Mouse (Mus musculus) intestine, embryonic 15.5 days (tissue): Measurements from ENCODE around the gene 2210407C18Rik. TPM values are rescaled to one million over a fixed set of nuclear protein-coding genes. Genes with fewer than 3 reads are reported as not detected.

Source experiments
- ATAC-seq: fragments of 200-750 bp; cut with Nextera tagmentation; 2 replicates; pipeline ENCODE4 v1.8.0; 2017; ENCODE audit warnings: moderate TSS enrichment, moderate library complexity
- H3K27ac ChIP-seq: fragments of 300-500 bp; sonication (generic); 2 replicates; pipeline ENCODE4 v1.5.1; 2015; ENCODE audit warnings: mild to moderate bottlenecking, inconsistent platforms
- H3K27me3 ChIP-seq: fragments of 300-500 bp; sonication (generic); replicated peaks from 2 replicates; pipeline ENCODE4 v1.6.1; 2015; ENCODE audit warnings: inconsistent platforms
- H3K36me3 ChIP-seq: fragments of 300-500 bp; sonication (generic); 2 replicates; pipeline ENCODE4 v1.6.1; 2015; ENCODE audit warnings: inconsistent platforms
- H3K4me1 ChIP-seq: fragments of 300-500 bp; sonication (generic); replicated peaks from 2 replicates; pipeline ENCODE4 v1.6.1; 2015; ENCODE audit warnings: inconsistent platforms
- H3K4me2 ChIP-seq: fragments of 300-500 bp; sonication (generic); replicated peaks from 2 replicates; pipeline ENCODE4 v1.6.1; 2015; ENCODE audit warnings: mild to moderate bottlenecking, inconsistent platforms
- H3K4me3 ChIP-seq: fragments of 300-500 bp; sonication (generic); replicated peaks from 2 replicates; pipeline ENCODE4 v1.5.1; 2015; ENCODE audit warnings: inconsistent platforms
- H3K9ac ChIP-seq: fragments of 300-500 bp; sonication (generic); 2 replicates; pipeline ENCODE4 v1.6.1; 2015; ENCODE audit warnings: inconsistent platforms
- H3K9me3 ChIP-seq: fragments of 300-500 bp; sonication (generic); 2 replicates; pipeline ENCODE4 v1.6.1; 2016; ENCODE audit warnings: inconsistent platforms
- WGBS: fragments of 180-500 bp; shearing (Covaris S2); methylation state at CpG from one replicate; pipeline ENCODE4 v1.1.7; 2015; 5-methylcytosine and 5-hydroxymethylcytosine counted together
- polyA plus RNA-seq: library from polyadenylated mRNA; unstranded; fragments of >200 nt; fragmentation: Nextera tagmentation; extraction: Ambion mirVana; gene quantifications from 2 replicates; pipeline ENCODE4 v1.2.1, GENCODE M21; 2015

The 2210407C18Rik gene
- polyA plus RNA-seq, 1 experiment from 2014 or later, result not detected

- H3K4me1 ChIP-seq, result peaks cover 7% of the 10 kb centered on the region; the same call in 1 of the 2 replicates
- ATAC-seq, result peak; percentile 57
- WGBS, result 71% methylated on average over 6 of the region's 6 CpGs
- H3K4me2 ChIP-seq, result 0 out of 2 replicates have a peak overlapping the region, but pooled peaks have one; percentile 9
- no peak overlapping the region for H3K4me3 ChIP-seq
- H3K27ac ChIP-seq, result no peak overlapping the region
- H3K27me3 ChIP-seq, result no peaks in the 10 kb centered on the region; the same call in 1 of the 2 replicates
- H3K9me3 ChIP-seq, result no peaks in the 10 kb centered on the region
- H3K9ac ChIP-seq, result no peak overlapping the region
- H3K36me3 ChIP-seq, result no peaks in the 10 kb centered on the region
Observed at GRCm38 (mm10) chr11:58618793-58619192, 2.9 kb upstream of the 2210407C18Rik start.

DNA sequence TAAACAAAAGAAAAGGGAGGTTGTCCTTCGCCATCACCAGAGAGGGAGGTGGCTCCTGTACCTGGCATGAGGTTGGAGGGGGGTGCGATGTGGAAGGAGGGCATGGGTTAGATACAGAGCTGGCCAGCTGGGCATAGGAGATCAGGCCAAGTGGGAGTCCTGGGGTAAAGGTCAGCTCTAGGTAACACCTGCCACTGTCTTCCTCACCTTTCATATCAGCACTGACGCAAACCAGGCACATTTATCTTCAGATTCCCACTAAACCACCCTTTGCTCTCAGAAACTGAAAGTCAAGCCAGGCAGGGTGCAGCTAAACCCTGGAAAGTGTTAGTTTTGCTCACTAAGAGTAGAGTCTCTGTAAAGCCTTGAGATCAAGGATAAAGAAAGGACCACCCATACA, 2.5 kb upstream of the 2210407C18Rik start:
- Histone ChIP-seq H3K4me1 (peaks cover 7% of the 10 kb centered on the region; the same call in 1 of the 2 replicates), H3K27me3 (no peaks in the 10 kb centered on the region; the same call in 1 of the 2 replicates), H3K27ac (no peak overlapping the region), H3K36me3 (no peaks in the 10 kb centered on the region), H3K4me3 (no peak overlapping the region), H3K9ac (no peak overlapping the region), H3K4me2 (peak overlapping the region; percentile 9; the same call in 1 of the 2 replicates), H3K9me3 (no peaks in the 10 kb centered on the region)
- peak; percentile 68 for ATAC-seq
- WGBS, result 43% methylated on average over 3 of the region's 3 CpGs

DNA sequence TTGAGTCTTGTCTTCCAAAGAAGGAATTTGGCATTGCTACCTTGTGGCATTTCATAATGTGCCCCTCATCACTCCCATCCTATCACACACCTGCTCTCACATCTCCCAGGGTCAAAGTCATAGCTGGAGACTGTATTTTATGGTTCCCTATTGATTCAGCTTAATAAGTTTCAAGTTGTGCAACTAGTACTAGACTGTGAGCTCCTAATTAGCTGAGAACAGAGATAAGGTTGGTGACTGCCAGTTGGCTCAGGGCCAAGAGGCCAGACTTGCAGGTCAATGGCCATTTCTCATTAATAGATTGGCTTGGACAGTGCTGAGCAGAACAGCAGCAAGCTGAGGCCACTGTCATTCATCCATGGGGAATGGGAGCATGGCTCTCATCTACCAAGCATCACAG, 1.3 kb downstream of the 2210407C18Rik start:
- H3K4me3 ChIP-seq, result no peak overlapping the region
- no peaks in the 10 kb centered on the region for H3K9me3 ChIP-seq
- H3K4me1 ChIP-seq, result peaks cover 7% of the 10 kb centered on the region; the same call in 1 of the 2 replicates
- H3K27me3 ChIP-seq, result peaks cover 3% of the 10 kb centered on the region; the same call in 1 of the 2 replicates
- H3K36me3 ChIP-seq, result no peaks in the 10 kb centered on the region
- H3K4me2 ChIP-seq, result no peak overlapping the region
- ATAC-seq, result peak; percentile 86
- no peak overlapping the region for H3K9ac ChIP-seq
- no peak overlapping the region for H3K27ac ChIP-seq

DNA sequence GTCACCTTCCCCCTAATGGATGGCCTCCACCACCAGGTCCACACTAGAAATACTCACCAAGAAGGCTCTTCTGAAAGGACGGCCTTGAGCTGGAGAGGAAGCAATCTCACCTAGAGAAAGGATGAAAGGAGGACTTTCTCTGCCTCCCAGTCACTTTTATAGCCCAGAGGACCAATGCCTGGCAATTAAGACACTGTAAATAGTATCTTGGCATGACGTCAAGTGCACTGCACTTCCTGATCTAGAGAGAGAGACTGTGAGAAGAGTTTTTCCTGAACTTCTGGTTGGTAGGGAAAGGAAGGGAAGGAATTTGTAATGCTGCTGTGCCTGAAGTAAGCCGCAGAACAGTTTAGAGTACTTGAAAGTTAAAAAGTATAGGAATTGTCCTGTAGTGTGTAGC, 2.5 kb downstream of the 2210407C18Rik start:
- peaks cover 3% of the 10 kb centered on the region; the same call in 1 of the 2 replicates for H3K27me3 ChIP-seq
- 48% methylated on average over 3 of the region's 3 CpGs for WGBS
- no peak overlapping the region for H3K27ac ChIP-seq
- H3K4me2 ChIP-seq, result no peak overlapping the region
- 0 out of 2 replicates have a peak, but pooled peaks have one; percentile 62 for ATAC-seq
- H3K9ac ChIP-seq, result no peak overlapping the region
- no peak overlapping the region for H3K4me3 ChIP-seq
- peaks cover 6% of the 10 kb centered on the region; the same call in 1 of the 2 replicates for H3K4me1 ChIP-seq
- H3K36me3 ChIP-seq, result no peaks in the 10 kb centered on the region
- no peaks in the 10 kb centered on the region for H3K9me3 ChIP-seq

DNA sequence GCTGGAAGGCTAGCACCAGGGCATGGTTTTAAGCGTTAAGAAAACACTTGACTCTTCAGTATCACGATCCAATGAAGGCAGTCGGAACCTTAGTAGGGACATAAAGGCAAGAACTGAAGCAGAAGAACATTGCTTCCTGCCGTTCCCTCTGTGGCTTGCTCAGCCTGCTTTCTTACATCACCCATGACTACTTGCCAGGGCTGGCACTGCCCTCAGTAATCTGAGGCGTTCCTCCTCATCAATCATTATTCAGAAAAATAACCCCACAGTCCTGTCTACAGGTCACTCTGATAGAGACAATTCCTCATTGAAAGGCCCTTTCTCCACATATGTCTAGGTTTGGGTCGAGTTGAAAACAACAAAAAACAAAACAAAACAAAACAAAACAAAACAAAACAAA, 8.8 kb downstream of the 2210407C18Rik start:
- no peak overlapping the region for H3K27ac ChIP-seq
- no peak overlapping the region for H3K9ac ChIP-seq
- peaks cover 3% of the 10 kb centered on the region; the same call in 1 of the 2 replicates for H3K27me3 ChIP-seq
- H3K4me2 ChIP-seq, result no peak overlapping the region
- ATAC-seq, result no peak
- H3K36me3 ChIP-seq, result no peaks in the 10 kb centered on the region
- 80% methylated on average over 6 of the region's 6 CpGs for WGBS
- H3K9me3 ChIP-seq, result no peaks in the 10 kb centered on the region
- no peak overlapping the region for H3K4me3 ChIP-seq
- no peaks in the 10 kb centered on the region for H3K4me1 ChIP-seq

DNA sequence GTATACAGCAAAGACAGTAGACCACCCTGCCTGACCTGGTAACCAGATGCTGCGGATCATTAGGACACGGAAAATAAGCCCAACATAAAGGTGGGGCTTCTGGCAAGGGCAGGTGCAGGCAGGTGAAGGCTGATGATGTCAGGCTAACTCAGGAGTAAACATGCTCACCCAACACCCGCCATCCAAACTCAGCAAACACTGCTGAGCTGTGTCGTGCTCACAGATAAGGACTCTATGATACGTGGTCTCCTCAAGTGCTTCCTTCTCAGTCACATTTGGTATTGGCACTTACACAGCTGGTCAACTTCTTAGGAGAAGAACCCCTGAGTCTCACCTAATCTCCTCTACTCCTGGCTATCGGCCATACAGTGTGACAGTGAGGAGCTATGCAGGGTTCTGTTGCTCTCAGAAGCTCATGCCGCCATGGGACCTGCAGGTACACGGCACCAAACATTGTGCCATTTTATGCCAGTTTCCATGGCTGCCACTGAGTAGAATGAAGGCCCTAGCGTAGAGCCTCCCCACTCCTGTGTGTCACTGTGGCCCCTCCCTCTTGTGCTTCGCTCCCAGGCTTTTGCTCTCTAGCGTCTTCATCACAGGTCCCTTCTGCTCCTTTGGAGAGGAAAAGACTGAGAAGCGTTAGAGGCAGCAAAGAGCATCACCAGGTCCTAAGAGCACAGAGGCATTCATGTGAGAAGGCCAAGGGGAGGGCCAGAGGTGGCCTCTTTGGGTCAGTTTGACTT, 9.5 kb downstream of the 2210407C18Rik start:
- H3K4me2 ChIP-seq, result no peak overlapping the region
- H3K36me3 ChIP-seq, result no peaks in the 10 kb centered on the region
- WGBS, result 79% methylated on average over 12 of the region's 12 CpGs
- H3K9ac ChIP-seq, result no peak overlapping the region
- no peak overlapping the region for H3K4me3 ChIP-seq
- H3K4me1 ChIP-seq, result no peaks in the 10 kb centered on the region
- H3K27me3 ChIP-seq, result no peaks in the 10 kb centered on the region
- no peak for ATAC-seq
- H3K27ac ChIP-seq, result no peak overlapping the region
- no peaks in the 10 kb centered on the region for H3K9me3 ChIP-seq

- no peak overlapping the region for H3K27ac ChIP-seq
- H3K36me3 ChIP-seq, result no peaks in the 10 kb centered on the region
- H3K4me1 ChIP-seq, result no peaks in the 10 kb centered on the region
- ATAC-seq, result peak; percentile 59
- no peak overlapping the region for H3K4me3 ChIP-seq
- no peak overlapping the region for H3K4me2 ChIP-seq
- no peak overlapping the region for H3K9ac ChIP-seq
- no peaks in the 10 kb centered on the region for H3K9me3 ChIP-seq
- H3K27me3 ChIP-seq, result no peaks in the 10 kb centered on the region
- 61% methylated on average over 3 of the region's 3 CpGs for WGBS
Observed at GRCm38 (mm10) chr11:58605228-58605627, 10.6 kb downstream of the 2210407C18Rik start.

GRCm38 (mm10) chr11:58604688-58605087, 11.2 kb downstream of the 2210407C18Rik start:
- no peaks in the 10 kb centered on the region for H3K9me3 ChIP-seq
- H3K27me3 ChIP-seq, result no peaks in the 10 kb centered on the region
- H3K36me3 ChIP-seq, result no peaks in the 10 kb centered on the region
- no peaks in the 10 kb centered on the region for H3K4me1 ChIP-seq
- H3K4me2 ChIP-seq, result no peak overlapping the region
- no peak overlapping the region for H3K27ac ChIP-seq
- 69% methylated on average over 2 of the region's 2 CpGs for WGBS
- ATAC-seq, result no peak
- no peak overlapping the region for H3K4me3 ChIP-seq
- H3K9ac ChIP-seq, result no peak overlapping the region

DNA sequence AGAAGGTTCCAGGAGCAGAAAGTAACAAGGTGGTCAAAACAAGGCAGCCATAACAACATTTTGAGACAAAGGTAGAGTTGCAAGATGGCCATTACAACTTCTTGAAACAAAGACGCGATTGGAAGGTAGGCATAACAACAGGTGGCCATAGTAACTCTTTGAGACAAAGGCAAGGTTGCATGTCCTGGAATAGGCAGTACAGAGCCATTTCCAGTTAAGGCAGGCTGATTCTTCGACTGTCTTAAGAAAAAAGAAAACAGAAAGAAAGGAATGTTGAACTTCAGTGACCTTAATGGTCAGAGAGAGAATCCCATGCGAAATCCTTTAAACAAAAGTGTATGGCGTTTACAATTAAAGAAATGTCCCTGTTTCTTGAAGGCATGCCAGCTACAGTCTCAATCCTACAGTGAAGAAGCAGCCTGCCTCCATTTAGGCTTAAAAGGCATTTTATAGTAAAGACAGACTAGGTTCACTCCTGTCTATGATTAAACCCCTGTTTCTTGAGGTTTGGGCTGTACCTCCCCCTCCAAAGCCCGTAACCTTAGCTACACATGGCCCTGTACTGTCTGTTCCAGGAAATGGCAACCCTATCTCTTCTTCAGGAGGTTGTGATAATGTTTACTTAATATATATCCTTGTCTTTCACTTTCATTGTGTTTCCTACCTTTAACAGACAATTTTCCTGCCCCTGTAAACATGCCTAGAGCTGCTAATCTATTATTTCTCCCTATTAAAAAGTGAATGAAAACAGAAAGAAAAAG, 12.9 kb downstream of the 2210407C18Rik start:
- H3K36me3 ChIP-seq, result no peaks in the 10 kb centered on the region
- no peak overlapping the region for H3K9ac ChIP-seq
- no peaks in the 10 kb centered on the region for H3K9me3 ChIP-seq
- 60% methylated on average over 6 of the region's 6 CpGs for WGBS
- no peaks in the 10 kb centered on the region for H3K4me1 ChIP-seq
- no peak overlapping the region for H3K4me2 ChIP-seq
- no peak overlapping the region for H3K4me3 ChIP-seq
- no peak overlapping the region for H3K27ac ChIP-seq
- ATAC-seq, result no peak
- no peaks in the 10 kb centered on the region for H3K27me3 ChIP-seq

DNA sequence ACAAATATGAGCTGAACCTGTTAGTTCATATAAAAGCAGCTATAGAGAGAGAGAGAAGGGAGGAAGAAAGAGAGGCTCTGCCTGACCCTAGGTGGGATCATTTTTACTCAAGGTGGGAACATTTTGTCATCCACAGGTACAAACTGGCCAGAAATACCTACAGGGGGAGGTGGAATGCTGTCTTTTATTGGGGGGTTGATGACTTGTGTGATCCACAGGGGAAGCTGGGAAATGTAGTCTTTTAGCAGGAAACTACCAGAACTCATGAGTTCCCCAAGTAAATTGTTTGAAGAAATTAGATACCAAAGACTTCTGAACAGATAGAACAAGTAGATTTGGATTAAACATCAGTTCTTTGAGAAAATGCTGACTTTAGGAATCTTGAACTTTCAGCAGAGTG, 13.8 kb downstream of the 2210407C18Rik start:
- Histone ChIP-seq H3K4me1 (no peaks in the 10 kb centered on the region), H3K4me3 (no peak overlapping the region), H3K9me3 (no peaks in the 10 kb centered on the region), H3K27ac (no peak overlapping the region), H3K9ac (no peak overlapping the region), H3K27me3 (no peaks in the 10 kb centered on the region), H3K36me3 (no peaks in the 10 kb centered on the region), H3K4me2 (no peak overlapping the region)
- ATAC-seq, result no peak

- Histone ChIP-seq H3K9me3 (no peaks in the 10 kb centered on the region), H3K27me3 (no peaks in the 10 kb centered on the region), H3K27ac (no peak overlapping the region), H3K4me2 (no peak overlapping the region), H3K4me1 (no peaks in the 10 kb centered on the region), H3K36me3 (no peaks in the 10 kb centered on the region), H3K9ac (no peak overlapping the region), H3K4me3 (no peak overlapping the region)
- no peak for ATAC-seq
- 83% methylated on average over 13 of the region's 13 CpGs for WGBS
Observed at GRCm38 (mm10) chr11:58597837-58598236, 18.0 kb downstream of the 2210407C18Rik start.

GRCm38 (mm10) chr11:58594814-58595213, 21.1 kb downstream of the 2210407C18Rik start, which contains the start of gene Olfr324:
Gene Olfr324 (plus strand): TSS chr11:58595114.
- Histone ChIP-seq H3K4me2 (no peak within 1 kb of the TSS), H3K9ac (no peak within 1 kb of the TSS), H3K36me3 (no peaks in the 10 kb centered on the region), H3K9me3 (no peaks in the 10 kb centered on the region), H3K27me3 (no peaks in the 10 kb centered on the region), H3K4me1 (no peaks in the 10 kb centered on the region), H3K27ac (no peak within 1 kb of the TSS), H3K4me3 (no peak within 1 kb of the TSS)
- ATAC-seq, result no peak
- WGBS, result 78% methylated on average over 6 of the region's 6 CpGs
